In genomic region chr5:24348546-24348945, GRCm38 (mm10) we compare ENCODE assay signal across 9 mouse cellular contexts. TPM values are rescaled to one million over a fixed set of nuclear protein-coding genes. Genes with fewer than 3 reads are reported as not detected.
DNase-seq lines count a peak whose midpoint lies in the region; ATAC-seq lines count a peak whose summit lies in the region.
"Had no signal": no experiment of that assay in that cellular context is flagged by ENCODE, and none has a peak within 500 bp of the region (broad histone marks: within the 10 kb centered on the region; RNA-seq: fewer than 3 reads in every experiment).

No protein-coding gene starts in this region.

- no peaks in the 10 kb centered on the region for H3K9me3 ChIP-seq in forebrain, embryonic 16.5 days (ENCODE audit: control insufficient read depth, low read length)
- no peaks in the 10 kb centered on the region for H3K9me3 ChIP-seq in midbrain, embryonic 15.5 days

- ATAC-seq in forebrain, embryonic 16.5 days = no peak
- no peak for ATAC-seq in midbrain, embryonic 15.5 days (replicated peaks)

- WGBS in forebrain, embryonic 16.5 days = under 1% methylated on average over 24 of the region's 30 CpGs
- 0% methylated on average over 30 of the region's 30 CpGs for WGBS in midbrain, embryonic 15.5 days

- H3K9ac ChIP-seq in forebrain, embryonic 16.5 days (replicated peaks; ENCODE audit: low read depth, low read length) = peak overlapping the region; percentile 59
- peak overlapping the region; percentile 55 for H3K9ac ChIP-seq in midbrain, embryonic 15.5 days

- no peaks in the 10 kb centered on the region for H3K27me3 ChIP-seq in forebrain, embryonic 16.5 days (replicated peaks; ENCODE audit: control insufficient read depth, insufficient read depth, low read length)
- no peaks in the 10 kb centered on the region for H3K27me3 ChIP-seq in midbrain, embryonic 15.5 days (replicated peaks)

- peak overlapping the region; percentile 56 for H3K4me3 ChIP-seq in forebrain, embryonic 16.5 days (replicated peaks; ENCODE audit: low read length)
- H3K4me3 ChIP-seq in midbrain, embryonic 15.5 days = peak overlapping the region; percentile 52

- DNase-seq in cerebellum, adult 18-20 months = peak; percentile 27 to 54
- DNase-seq in cerebellum, adult 11 months = no peak
- peak; percentile 22 for DNase-seq in Muller cell, postnatal 12 days (ENCODE audit: inconsistent ontology term)
- peak; percentile 11 to 53 for DNase-seq in kidney, postnatal 36 days
- DNase-seq in thymus, postnatal 4 days = peak; percentile 78
- DNase-seq in layer of hippocampus, adult 18-20 months (ENCODE audit: low spot score in 2 of 2) = no peak

- H3K4me2 ChIP-seq in forebrain, embryonic 16.5 days (ENCODE audit: low read length) = peak overlapping the region; percentile 98
- peak overlapping the region; percentile 94 for H3K4me2 ChIP-seq in midbrain, embryonic 15.5 days

- peaks cover 53% of the 10 kb centered on the region for H3K4me1 ChIP-seq in forebrain, embryonic 16.5 days (replicated peaks; ENCODE audit: control insufficient read depth, insufficient read depth, low read length)
- H3K4me1 ChIP-seq in midbrain, embryonic 15.5 days = peaks cover 76% of the 10 kb centered on the region

- no peaks in the 10 kb centered on the region for H3K36me3 ChIP-seq in forebrain, embryonic 16.5 days (ENCODE audit: control insufficient read depth, insufficient read depth)
- no peaks in the 10 kb centered on the region for H3K36me3 ChIP-seq in midbrain, embryonic 15.5 days (replicated peaks)

- no peak overlapping the region for H3K27ac ChIP-seq in forebrain, embryonic 16.5 days (ENCODE audit: low read length)
- peak overlapping the region; percentile 58 for H3K27ac ChIP-seq in midbrain, embryonic 15.5 days

RNA-seq across cellular contexts. Expression of gene Kcnh2, which starts 2.9 kb away (rescaled TPM):
- 4.7 and 6.2 TPM in 2 replicates for polyA plus RNA-seq in forebrain, embryonic 16.5 days (2015; fragmentation: Nextera tagmentation; extraction: Ambion mirVana)
- 11.8 and 13.9 TPM in 2 replicates for polyA plus RNA-seq in midbrain, embryonic 15.5 days (2015; fragmentation: Nextera tagmentation; extraction: Ambion mirVana)
- total RNA-seq in layer of hippocampus, adult 18-20 months (2021) = 10 to 100 TPM; 23.0 to 26.8 TPM

RNA-seq across cellular contexts. Expression of gene Nos3, which starts 16.1 kb away (rescaled TPM):
- 7.5 and 9.9 TPM in 2 replicates for polyA plus RNA-seq in forebrain, embryonic 16.5 days (2015; fragmentation: Nextera tagmentation; extraction: Ambion mirVana)
- 10.9 and 11.9 TPM in 2 replicates for polyA plus RNA-seq in midbrain, embryonic 15.5 days (2015; fragmentation: Nextera tagmentation; extraction: Ambion mirVana)
- 1 to 10 TPM; 6.8 to 7.0 TPM for total RNA-seq in layer of hippocampus, adult 18-20 months (2021)
- total RNA-seq: hematopoietic stem cell, adult 5-6 weeks had no signal

RNA-seq across cellular contexts. Expression of gene Atg9b, which starts 43.4 kb away (rescaled TPM):
- polyA plus RNA-seq in forebrain, embryonic 16.5 days (2015; fragmentation: Nextera tagmentation; extraction: Ambion mirVana) = 1.8 and 1.9 TPM in 2 replicates
- 2.3 and 2.9 TPM in 2 replicates for polyA plus RNA-seq in midbrain, embryonic 15.5 days (2015; fragmentation: Nextera tagmentation; extraction: Ambion mirVana)
- total RNA-seq in layer of hippocampus, adult 18-20 months (2021) = 1 to 10 TPM; 3.0 to 3.7 TPM

RNA-seq across cellular contexts. Expression of gene Abcb8, which starts 44.9 kb away (rescaled TPM):
- 46.1 and 58.1 TPM in 2 replicates for polyA plus RNA-seq in forebrain, embryonic 16.5 days (2015; fragmentation: Nextera tagmentation; extraction: Ambion mirVana)
- polyA plus RNA-seq in midbrain, embryonic 15.5 days (2015; fragmentation: Nextera tagmentation; extraction: Ambion mirVana) = 57.1 and 60.0 TPM in 2 replicates
- 10 to 100 TPM; 57.0 to 60.1 TPM for total RNA-seq in layer of hippocampus, adult 18-20 months (2021)

Comparison
In these comparisons a context has a peak if more than half of its experiments do, and no peak if none do; other contexts are left out.
1. DNase-seq: peak in cerebellum, adult 18-20 months (2 of 2), Muller cell, postnatal 12 days (single experiment), kidney, postnatal 36 days (2 of 2) and thymus, postnatal 4 days (single experiment); none in cerebellum, adult 11 months (single experiment) and layer of hippocampus, adult 18-20 months (0 of 2).